Mouse (Mus musculus): ENCODE measurements around the gene Ttc30b. TPM values are rescaled to one million over a fixed set of nuclear protein-coding genes. Genes with fewer than 3 reads are reported as not detected.
"Not testable (repeated sequence)": the region's sequence is repeated elsewhere in the genome, so short reads cannot be mapped to it uniquely, and the experiment has no call there.

Gene Ttc30b
- total RNA-seq, 1 experiment from 2014 or later, result 2.4 TPM

- ATAC-seq (replicated peaks; ENCODE audit: insufficient number of reproducible peaks, low FRiP score, low TSS enrichment, poor library complexity, severe bottlenecking), result no peak
Measured at GRCm38 (mm10) chr2:75959183-75959849, 20.9 kb upstream of the Ttc30b start.

DNA sequence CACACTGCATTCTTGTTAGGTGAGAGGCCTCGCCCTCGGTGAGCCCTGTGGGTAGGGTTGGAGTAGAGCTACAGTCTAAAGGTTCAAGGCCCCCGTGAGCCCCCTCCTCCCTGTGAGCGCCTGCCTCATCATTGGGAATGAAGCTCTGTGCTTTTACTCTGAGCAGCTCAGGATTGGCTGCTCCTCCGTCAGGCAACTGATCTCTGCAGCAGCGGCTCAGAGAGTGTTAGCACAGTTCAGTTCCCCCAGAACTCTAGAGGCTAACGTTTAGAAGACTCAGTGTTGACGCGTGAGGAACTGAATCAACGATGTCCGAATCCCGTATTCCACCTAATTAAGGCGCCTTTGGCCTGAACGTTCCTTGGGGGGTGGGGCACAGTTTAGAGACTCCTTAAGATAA lies 17.3 kb upstream of the Ttc30b start:
- no peak for ATAC-seq (replicated peaks; ENCODE audit: insufficient number of reproducible peaks, low FRiP score, low TSS enrichment, poor library complexity, severe bottlenecking)

- ATAC-seq (replicated peaks; ENCODE audit: insufficient number of reproducible peaks, low FRiP score, low TSS enrichment, poor library complexity, severe bottlenecking), result no peak
Measured at GRCm38 (mm10) chr2:75953320-75953719, 14.9 kb upstream of the Ttc30b start.

- no peak for ATAC-seq (replicated peaks; ENCODE audit: insufficient number of reproducible peaks, low FRiP score, low TSS enrichment, poor library complexity, severe bottlenecking)
Measured at GRCm38 (mm10) chr2:75950685-75951084, 12.3 kb upstream of the Ttc30b start.

GRCm38 (mm10) chr2:75937520-75938116 lies 767 bp downstream of the Ttc30b start:
- ATAC-seq (replicated peaks; ENCODE audit: insufficient number of reproducible peaks, low FRiP score, low TSS enrichment, poor library complexity, severe bottlenecking), result peak; percentile 22; the same call in 1 of the 2 replicates

DNA sequence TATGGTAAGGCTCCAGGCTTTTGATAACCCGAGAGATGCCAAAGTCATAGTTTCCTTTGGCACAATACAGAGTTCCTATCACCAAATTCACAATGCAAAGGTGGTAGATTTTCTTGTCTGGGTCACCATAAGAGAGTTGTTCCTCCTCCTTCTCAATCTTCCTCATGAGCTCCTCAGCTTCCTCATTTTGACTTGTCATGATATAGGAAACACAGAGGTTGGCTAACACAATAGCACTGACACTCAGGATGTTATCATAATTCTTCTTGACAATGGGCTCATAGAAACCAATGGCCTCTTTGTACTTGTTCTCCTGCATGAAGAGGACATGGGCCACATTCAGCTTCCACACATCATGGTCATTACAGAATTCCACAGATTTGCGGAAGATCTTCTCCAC lies 1.7 kb downstream of the Ttc30b start:
- ATAC-seq (replicated peaks; ENCODE audit: insufficient number of reproducible peaks, low FRiP score, low TSS enrichment, poor library complexity, severe bottlenecking), result not testable (repeated sequence)

DNA sequence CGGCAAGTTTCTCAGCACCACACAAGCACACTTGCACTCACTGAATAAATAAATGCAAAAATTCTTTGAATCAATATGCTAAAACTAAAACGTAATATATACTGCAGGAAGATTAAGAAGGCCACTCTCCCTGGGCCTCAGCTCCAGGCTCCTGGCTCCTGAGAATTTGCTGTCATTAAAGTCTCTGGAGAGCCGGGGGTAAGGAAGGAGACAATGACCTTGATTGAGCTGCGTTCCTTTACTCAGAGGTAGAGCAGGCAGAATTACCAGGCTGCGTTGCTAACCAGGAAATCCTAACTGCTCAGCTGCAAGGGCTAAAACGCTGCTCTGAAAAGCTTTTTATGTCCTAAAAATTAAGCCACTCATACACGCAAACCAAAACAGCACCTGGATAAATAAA lies 4.8 kb downstream of the Ttc30b start:
- ATAC-seq (replicated peaks; ENCODE audit: insufficient number of reproducible peaks, low FRiP score, low TSS enrichment, poor library complexity, severe bottlenecking), result no peak

DNA sequence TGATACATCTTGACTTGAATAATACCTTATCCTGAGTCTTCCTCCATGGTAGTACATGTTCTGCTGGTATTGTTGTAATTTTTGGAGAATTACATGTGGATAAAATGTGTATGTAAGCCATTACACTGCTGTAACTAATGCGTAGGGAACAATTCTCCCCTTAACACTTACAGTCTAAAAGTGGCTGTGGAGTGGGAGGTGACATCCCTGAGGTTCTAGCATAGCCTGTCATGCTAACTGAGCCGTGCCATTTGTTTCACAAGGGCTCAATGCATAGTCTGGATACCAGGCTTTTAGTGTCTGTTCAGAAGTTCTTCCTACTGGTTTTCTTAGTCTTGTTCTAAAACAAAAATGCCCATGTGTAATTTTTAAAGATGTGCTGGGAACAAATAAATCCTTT lies 7.4 kb downstream of the Ttc30b start:
- no peak for ATAC-seq (replicated peaks; ENCODE audit: insufficient number of reproducible peaks, low FRiP score, low TSS enrichment, poor library complexity, severe bottlenecking)

GRCm38 (mm10) chr2:75929786-75930444 lies 8.5 kb downstream of the Ttc30b start:
- no peak for ATAC-seq (replicated peaks; ENCODE audit: insufficient number of reproducible peaks, low FRiP score, low TSS enrichment, poor library complexity, severe bottlenecking)

- ATAC-seq (replicated peaks; ENCODE audit: insufficient number of reproducible peaks, low FRiP score, low TSS enrichment, poor library complexity, severe bottlenecking), result no peak
Measured at GRCm38 (mm10) chr2:75929141-75929540, 9.2 kb downstream of the Ttc30b start.

DNA sequence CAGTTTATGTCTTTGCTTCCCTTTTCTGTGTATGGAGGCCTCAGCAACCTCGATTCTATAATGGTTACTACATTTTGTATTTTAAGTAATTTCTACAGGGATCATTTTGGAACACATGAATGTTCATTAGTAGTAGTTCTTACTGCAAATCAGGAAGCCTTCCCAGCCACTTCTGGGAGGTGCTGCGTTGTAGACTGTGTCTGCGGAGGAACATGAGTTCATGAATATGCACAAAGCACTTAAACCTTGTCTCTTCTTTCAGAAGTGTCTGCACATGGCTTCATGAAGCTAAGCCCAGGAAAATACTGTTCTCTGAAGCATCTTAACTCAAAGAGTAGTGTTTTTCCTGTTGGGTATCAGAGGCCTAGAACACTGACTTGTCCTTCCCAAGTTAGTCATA lies 10.4 kb downstream of the Ttc30b start:
- no peak for ATAC-seq (replicated peaks; ENCODE audit: insufficient number of reproducible peaks, low FRiP score, low TSS enrichment, poor library complexity, severe bottlenecking)

DNA sequence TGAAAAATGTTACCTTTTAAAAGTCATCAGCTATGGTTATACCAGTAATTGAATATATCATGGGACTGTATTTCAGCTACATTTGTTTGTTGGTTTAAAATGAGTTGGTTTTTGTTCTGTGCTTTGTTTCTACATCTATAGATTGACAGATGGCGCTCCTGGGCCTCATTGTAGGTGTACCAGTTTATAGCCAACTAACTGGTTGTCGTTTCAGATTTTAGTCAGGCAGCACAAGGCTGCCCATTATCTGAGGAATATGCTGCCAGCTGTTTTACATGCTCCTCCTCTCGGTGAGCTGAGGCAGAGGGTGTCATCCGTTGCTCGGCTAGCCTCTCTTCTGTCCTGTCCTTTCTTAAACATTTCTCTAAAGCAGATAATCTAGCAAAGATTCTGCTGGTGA lies 12.3 kb downstream of the Ttc30b start:
- ATAC-seq (replicated peaks; ENCODE audit: insufficient number of reproducible peaks, low FRiP score, low TSS enrichment, poor library complexity, severe bottlenecking), result no peak

GRCm38 (mm10) chr2:75923807-75924340 lies 14.5 kb downstream of the Ttc30b start:
- ATAC-seq (replicated peaks; ENCODE audit: insufficient number of reproducible peaks, low FRiP score, low TSS enrichment, poor library complexity, severe bottlenecking), result no peak

DNA sequence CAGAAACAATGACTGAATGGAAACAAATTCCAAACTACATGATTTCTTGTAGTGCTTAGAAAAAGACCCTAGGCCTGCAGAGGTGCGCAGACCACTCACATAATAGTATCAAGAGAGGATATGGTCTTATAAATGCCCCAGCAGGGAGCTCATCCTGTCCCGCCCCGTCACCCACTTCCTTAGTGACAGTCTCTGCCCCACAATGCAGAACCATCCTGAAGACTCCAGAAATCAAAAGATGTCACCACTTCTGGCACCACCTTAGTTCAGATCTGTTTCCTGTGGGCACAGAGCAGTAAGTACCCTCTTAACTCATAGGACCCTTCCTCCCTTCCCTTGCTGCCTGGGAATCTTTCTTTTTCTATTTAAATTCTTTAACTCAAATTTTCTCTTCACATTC lies 23.3 kb downstream of the Ttc30b start:
- no peak for ATAC-seq (replicated peaks; ENCODE audit: insufficient number of reproducible peaks, low FRiP score, low TSS enrichment, poor library complexity, severe bottlenecking)

DNA sequence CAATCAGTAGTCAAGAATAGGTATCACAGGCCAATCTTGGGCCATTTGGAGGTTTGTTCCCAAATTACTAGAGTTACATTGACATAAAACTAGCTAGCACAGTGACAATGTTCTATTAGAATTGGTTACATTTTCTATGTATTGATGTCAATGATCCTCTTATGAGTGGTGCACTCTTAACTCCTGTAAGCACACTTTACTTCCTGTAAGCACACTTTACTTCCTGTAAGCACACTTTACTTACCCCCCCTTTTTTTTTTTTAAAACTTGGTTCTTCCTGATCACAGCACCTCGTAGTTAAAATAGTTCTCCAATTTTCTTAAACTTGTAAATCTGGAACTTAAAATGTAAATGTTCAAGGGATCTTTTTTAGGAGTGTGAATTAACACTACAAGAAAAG lies 31.2 kb downstream of the Ttc30b start:
- no peak for ATAC-seq (replicated peaks; ENCODE audit: insufficient number of reproducible peaks, low FRiP score, low TSS enrichment, poor library complexity, severe bottlenecking)

- no peak for ATAC-seq (replicated peaks; ENCODE audit: insufficient number of reproducible peaks, low FRiP score, low TSS enrichment, poor library complexity, severe bottlenecking)
Measured at GRCm38 (mm10) chr2:75901869-75902268, 36.5 kb downstream of the Ttc30b start.

GRCm38 (mm10) chr2:75900281-75900680 lies 38.1 kb downstream of the Ttc30b start:
- ATAC-seq (replicated peaks; ENCODE audit: insufficient number of reproducible peaks, low FRiP score, low TSS enrichment, poor library complexity, severe bottlenecking), result no peak

GRCm38 (mm10) chr2:75895711-75896110 lies 42.7 kb downstream of the Ttc30b start:
- ATAC-seq (replicated peaks; ENCODE audit: insufficient number of reproducible peaks, low FRiP score, low TSS enrichment, poor library complexity, severe bottlenecking), result no peak

DNA sequence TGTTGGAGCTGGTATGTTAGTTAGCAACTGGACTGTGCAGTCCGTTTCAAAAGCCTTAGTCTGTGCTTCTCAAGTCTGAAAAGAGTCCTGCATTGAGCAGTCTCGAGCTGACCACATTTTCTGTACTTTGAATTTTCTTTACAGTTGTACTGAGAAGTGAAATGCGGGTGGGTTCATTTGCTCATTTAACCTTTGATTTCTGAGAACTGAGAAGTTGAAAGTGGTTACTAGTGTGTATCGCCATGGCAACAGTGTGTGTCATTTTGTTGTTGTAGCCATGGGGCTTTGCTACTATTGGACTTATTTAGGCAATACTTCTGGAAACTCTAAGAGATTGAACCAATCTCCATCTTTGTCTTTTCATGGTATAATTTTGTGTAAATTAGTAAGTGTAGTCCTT lies 46.4 kb downstream of the Ttc30b start:
- peak; percentile 76 for ATAC-seq (replicated peaks; ENCODE audit: insufficient number of reproducible peaks, low FRiP score, low TSS enrichment, poor library complexity, severe bottlenecking)

All from monocyte, adult 5-6 weeks (primary cell).